Mouse (Mus musculus) CH12F3 (cell line): ENCODE results near the gene Zdhhc6.

Source experiments
- in situ Hi-C: fragments of 300-500 bp; cut with MboI; formaldehyde crosslinking; loops from 2 replicates; pipeline ENCODE4 v1.14.3; 2020; ENCODE audit warnings: low sequenced_read_pairs

The Zdhhc6 gene

DNA sequence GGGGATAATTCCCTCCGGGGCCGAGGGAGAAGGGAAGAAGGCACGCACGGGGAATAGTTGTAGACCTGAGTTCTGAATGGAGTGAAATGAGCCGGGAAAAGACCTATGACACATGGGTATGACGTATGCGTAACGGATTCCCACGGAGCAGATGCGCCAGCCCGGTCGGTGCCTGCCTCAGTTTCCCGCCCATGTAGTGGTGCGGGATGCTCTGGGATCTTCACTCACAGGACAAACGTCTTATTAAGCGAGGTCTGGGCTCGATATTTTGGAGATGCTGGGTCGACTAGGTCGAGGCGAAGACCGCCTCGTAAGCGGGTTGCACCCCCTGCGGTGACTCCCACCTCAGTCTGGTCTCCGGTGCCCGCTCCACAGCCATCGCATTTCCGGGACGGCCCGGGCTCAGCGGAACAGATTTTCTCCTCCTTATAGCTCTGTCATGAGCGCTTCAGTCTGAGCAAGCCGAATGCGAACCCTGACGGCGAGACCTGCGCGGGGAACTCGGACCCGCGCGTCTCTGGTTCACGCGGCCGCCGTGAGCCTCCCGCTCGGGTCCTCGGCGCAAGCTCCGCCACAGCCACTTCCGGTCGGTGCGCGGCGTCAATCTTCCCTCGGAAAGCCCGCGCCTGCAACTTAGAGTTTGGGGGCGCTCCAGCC is at the start of gene Zdhhc6:
TSS of gene Zdhhc6 (minus strand) at position 581 of the 657 bp plus-strand sequence.
- in situ Hi-C loops, result no loop called here

DNA sequence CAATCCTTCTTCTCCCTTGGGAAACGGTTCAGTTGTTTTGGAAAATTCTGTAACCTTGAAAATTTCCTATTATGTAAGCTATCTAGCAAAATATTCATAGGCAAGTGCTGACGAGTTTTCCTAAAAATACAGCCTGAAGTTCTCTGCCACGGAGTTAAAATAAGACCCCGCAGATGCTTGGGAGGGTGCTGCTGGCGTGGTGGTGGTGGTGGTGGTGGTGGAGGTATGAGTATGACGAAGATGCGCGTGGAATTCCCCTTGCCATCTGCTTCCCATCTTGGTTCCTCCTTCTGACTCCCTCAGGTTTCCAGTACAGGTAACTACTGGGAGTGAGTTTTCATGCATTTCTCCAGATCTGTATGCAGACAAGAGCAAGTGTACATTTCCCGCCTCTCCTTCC is 46.8 kb upstream of the Zdhhc6 start:
- in situ Hi-C loops, result no loop called here

DNA sequence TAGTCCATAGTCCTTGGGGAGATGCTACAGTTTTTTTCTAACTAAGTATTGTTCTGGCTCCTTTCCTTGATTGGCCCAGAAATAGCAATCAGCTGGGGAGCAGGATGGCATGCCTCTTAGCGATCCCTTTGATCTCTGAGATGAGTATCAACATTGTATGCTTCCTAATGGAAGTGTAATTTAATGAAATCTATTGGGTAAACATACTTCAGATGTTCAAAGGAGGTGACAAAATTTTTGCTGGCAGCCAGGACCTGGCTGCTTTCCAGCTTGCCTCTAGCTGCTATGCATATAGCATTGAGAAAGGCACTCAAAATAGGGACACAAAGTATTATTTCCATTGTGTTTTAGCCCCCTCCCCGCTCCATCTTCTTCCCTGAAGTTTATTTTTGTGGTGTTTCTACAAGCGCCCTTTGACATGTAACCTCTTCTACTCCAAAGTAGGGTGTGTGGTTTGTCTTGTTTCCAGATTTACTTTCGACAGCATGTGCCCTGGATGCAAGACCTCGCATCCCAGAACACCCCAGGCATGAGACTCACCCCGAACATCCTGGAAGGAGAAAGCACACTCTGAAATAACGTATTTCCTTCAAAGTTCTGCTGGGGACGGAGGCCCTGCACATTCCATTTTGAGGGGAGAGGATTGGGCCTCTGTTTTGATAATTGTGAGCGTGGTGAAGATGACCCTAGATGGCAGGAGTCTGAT is 35.0 kb upstream of the Zdhhc6 start:
- in situ Hi-C loops, result no loop called here

DNA sequence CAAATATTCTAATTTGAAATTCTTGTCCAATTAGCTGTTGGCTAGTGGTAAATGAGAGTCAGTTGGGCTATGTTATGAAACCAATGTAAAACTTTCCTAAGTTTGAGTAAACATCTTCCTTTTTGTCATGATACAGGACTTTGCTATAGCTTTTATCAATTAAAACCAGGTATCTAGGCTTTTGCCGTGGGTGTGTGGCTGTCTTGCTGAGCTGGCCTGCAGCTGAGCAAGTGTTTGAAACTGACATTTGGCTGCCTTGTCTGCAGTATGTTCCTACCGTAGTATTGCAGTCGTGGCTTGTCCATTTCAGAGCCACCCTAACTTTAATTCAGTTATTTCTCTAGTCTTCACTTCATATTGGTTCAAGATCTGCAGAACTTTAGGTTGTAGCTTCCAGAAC is 32.4 kb upstream of the Zdhhc6 start:
- in situ Hi-C loops, result no loop called here

DNA sequence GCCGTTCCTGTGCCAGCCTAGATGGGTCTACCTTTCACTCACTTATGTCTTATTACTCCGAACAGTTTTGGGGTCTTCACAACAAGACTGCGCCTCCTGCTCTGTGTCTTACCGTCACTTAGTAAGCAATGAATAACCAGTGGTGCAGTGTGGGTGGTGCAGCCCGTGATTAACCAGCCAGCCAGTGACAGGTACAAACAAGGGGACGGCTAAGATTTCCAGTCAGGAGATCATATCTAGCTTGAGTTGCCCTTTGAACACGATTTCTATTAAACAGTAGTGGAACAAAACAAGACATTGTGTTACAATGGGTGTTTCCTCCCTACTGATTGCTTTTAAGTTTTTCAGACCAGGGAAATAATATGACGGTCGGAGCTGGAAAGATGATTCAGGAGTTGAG is 27.4 kb upstream of the Zdhhc6 start:
- in situ Hi-C loops, result no loop called here

DNA sequence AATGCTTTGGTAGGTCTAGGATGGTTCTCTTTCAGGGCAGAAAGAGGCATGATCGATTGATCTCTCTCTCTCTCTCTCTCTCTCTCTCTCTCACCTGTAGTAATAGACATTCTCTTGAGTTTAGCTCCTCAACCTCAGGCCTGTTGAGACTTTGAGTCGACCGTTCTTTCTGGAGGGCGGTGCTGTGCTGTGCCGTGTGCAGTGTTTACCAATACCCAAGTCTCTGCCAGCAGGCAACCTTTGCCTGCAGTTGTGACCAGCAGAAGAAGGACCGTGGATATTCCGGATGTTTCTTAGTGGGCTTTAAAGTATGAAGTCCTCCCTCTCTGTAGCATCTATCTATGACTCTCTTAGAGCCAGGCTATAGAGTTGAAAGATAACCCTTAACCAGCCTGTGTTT is 26.6 kb upstream of the Zdhhc6 start:
- in situ Hi-C loops, result no loop called here

DNA sequence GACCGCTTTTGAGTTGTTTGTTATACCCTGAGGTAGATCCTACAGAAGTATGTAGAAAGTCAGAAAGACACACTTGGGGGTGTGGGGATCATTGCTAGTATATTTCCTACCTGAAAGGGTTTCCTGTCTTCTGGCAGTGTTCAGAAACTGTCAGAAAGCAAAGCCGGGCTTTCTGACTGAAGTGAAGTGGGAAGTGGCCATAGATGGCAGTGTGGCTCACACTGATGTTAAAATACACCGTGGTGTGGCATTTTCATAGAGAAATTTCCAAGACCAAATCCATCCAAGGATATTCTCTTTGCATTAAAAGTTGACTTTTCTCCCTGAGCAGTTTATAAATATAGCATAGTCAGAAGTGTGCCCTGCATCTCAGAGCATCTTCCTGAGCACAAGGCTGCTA is 25.5 kb upstream of the Zdhhc6 start:
- in situ Hi-C loops, result no loop called here

DNA sequence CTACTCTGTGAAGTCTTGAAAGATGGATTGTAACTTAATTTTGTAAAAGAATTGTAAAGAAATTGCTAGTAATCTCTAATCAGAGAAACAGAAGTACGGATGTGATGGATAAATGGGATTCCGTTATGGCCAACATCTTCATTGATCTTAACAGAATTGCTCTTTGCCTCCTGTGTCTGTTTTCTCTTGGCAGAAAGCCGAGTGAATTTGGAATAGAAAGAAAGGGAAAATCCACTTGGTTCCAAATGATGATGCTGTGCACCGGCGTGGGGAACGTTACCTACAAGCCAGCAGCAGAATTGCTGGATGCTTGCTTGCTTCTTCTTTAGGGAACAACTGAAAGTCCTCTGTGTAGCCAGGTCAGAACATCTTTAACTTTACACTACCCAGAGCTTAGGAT is 24.7 kb upstream of the Zdhhc6 start:
- in situ Hi-C loops, result no loop called here

DNA sequence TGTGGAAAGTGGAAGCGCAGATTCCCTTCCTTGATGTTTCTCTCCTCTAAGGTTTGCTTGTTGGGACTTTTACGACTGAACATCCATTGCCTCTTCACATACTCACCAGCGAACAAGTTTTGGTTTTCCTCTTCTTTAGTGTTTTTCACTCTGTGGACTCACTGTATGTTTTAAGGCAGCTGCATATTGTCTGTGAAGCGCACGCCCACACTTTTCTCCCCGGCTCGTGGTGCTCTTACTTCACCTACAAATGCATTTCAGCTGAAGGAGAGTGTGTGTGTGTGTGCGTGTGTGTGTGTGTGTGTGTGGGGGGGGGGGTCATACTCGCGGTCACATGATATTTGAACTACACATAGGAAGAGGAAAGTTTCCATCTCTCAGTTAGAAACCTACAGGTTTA is 21.8 kb upstream of the Zdhhc6 start:
- in situ Hi-C loops, result no loop called here

DNA sequence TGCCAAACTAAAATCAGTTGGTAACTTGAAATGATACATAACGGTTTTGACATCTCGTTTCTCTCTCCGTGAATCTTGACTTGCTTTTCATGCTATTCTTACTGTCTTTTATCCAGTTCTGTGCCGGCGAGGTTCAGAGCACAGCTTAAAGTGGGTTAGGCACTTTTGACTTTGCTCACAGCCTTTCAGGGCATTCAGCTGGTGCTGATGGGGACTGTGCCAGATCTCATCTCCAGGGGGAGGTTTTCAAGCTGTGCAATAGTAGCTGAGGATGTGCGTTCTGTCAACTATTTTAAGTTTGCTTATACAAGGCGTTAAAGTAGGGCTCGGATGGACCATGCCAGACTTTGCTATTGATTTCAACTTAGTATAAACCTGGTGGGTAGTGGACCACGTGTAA is 21.2 kb upstream of the Zdhhc6 start:
- in situ Hi-C loops, result no loop called here

DNA sequence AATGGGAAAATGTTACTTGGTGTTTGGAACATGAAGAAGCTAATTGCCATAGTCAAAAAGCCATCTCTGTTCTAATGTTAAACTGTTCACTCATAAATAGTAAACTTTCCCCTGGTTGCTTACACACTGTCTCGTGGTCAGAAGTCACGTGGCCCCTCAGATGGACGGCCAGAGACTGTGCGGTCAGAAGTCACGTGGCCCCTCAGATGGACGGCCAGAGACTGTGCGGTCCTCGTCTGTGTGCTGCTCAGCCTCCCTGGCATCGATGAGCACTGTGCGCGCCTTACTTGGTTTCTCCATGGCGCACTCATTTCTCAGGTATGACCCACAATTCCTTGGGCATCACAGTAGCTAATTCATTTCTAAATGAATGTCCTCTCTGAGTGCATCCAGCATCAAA is 20.6 kb upstream of the Zdhhc6 start:
- in situ Hi-C loops, result no loop called here

DNA sequence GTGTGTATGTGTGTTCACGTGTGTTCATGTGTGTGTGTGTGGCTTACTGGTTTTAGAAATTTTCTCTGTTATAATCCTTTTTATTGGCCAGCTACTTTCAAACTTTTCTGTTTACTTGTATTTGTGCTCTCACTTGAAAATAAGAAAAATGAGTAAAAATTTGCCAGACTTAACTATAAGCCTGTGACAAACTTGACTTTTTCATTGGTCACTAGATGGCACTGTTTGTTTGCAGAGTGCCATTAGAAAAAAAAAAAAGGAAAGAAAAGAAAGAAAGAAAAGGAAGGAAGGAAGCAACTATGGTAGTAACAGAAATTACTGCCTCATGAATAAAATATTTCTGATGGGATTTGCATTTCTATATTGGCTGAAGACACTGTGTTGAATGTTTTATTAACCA is 20.0 kb upstream of the Zdhhc6 start:
- in situ Hi-C loops, result no loop called here

DNA sequence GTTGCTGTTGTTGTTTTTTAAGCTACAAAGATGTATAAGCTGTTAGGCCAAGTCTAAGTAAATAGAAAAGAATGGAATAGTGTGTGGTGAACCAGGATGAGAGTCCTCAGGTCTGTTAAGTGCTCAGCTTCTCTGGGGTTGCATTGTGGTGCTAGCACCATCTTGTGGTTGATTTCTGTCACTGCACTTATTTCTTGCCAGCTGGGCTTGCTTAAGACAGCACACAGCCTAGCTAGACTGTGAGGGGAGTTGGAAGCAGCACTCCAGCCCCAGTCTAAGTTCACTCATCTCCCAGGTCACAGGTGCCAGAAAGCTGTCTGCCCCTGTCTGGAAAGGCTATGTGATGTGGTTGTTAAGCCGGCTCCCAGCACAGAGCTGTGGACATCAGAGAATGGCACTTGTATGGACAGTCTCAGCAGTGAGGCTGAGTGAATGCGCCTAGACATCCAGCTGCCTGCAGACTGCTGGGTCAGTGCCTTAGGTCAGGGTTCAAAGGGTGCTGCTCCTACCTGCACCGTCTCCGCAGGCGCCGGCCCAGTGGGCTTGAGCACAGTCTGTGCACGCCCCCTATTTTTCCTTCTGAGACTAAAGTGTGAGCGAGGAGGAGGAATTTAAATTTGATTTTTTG is 16.9 kb upstream of the Zdhhc6 start:
- in situ Hi-C loops, result no loop called here

DNA sequence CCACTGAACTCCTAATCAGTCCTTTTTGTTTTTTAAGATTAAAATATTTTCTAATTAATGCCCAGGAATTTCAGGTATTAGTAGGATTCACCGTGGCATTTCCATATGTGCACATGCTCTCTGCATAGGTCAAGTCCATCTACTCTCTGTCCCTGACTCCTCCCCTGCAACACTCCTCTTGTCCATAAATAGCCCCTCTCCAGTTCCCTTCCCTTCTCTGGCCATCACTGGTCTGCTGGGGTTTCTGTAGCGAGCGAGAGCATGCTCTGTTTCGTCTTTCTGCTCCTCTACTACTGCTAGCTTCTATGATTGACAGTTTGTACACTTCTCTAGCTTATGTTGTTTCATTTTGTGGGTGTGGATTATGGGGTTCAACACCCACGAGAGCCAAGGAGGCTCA is 15.9 kb upstream of the Zdhhc6 start:
- in situ Hi-C loops, result no loop called here

DNA sequence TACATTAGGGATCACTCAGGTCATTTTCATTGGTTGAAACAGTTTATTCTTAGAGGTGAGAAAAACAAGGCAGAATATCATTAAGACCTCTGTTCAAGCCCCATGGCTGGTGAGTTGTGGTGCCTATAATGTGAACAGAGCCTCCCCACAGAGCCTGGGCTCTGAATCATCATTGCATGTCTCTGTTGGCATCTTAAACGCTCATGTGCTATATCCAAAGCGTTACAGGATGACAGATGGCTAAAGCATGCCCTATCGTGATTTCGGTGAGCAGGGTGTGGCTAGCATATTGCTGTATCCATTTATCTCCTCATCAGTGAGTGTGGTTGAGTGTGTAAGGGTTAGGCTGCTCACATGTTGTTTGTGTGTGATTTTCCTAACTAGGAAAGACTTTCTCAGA is 11.7 kb upstream of the Zdhhc6 start:
- in situ Hi-C loops, result no loop called here

DNA sequence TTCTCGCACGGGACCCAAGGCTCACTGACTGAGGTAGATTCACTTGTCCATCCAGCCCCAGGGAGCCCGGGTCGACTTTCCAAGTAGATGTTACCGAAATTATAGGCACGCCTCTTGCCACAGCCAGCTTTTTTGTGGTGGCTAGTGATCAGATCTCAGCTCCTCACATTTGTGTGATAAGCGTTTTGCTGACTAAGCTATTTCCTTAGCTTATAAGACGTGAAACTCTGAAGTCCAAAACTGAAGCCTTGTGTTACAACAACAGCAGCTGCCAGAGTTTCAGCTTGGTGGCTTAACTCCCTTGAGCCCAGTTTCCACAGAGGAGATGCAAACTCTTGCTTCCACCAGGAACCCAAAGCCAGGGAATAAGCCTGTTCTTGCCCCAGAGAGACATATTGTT is 6.8 kb upstream of the Zdhhc6 start:
- in situ Hi-C loops, result no loop called here

DNA sequence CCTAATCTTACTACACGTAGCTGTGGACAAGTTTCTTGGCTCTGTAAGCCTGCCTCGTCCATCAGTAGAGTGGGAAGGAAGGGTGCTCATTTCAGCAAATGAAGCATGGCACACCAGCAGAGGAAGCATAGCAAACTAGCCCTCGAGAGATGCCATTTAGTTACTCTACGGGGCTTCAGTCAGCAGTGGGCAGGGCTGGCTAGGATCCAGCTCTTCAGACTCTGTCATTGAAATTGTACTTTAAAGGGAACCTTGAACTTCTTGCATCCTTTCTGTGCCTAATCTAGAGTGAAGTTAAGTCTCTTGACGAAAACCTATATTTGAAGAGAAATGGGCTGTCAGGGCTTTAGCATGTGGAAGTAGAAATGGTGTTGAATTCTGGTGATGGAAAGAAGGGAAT is 3.7 kb upstream of the Zdhhc6 start:
- in situ Hi-C loops, result no loop called here

DNA sequence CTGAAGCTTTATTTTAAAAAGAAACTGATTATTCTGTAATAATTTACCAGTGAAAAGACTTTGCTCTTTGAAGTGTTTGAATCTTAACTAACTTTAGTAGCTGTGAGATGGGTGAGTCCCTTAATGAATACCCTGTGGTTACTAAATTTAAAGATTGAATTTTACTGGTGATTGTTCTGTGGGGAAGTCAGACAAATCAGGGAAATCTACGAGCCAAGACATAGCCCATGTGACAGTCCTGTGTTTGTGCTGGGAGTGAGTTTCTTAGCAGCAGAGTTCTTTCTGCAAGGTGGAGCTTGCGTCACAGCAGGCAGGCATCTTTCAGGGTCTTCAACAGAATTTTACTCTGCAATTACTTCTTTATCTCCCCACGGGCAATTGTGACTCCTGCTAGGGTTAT is 3.2 kb upstream of the Zdhhc6 start:
- in situ Hi-C loops, result no loop called here

DNA sequence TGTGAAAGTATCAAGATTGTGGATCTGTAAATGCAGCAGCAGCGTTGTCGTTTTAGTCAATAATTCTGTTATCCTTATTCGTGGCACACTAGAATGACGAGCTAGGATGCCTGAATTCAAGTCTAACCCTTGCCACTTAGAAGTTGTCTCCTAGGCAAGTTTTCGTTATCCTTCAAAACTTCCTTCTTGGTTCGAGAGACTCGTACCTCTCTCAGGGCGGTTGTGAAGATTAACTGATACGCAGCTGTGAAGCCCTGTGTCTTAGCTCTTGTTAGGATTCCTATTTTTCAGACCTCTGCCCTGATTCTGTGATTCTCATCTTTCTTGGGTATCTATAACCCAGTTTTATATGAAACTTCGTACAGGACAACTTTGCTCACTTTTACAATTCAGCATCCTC is 1.1 kb upstream of the Zdhhc6 start:
- in situ Hi-C loops, result no loop called here

DNA sequence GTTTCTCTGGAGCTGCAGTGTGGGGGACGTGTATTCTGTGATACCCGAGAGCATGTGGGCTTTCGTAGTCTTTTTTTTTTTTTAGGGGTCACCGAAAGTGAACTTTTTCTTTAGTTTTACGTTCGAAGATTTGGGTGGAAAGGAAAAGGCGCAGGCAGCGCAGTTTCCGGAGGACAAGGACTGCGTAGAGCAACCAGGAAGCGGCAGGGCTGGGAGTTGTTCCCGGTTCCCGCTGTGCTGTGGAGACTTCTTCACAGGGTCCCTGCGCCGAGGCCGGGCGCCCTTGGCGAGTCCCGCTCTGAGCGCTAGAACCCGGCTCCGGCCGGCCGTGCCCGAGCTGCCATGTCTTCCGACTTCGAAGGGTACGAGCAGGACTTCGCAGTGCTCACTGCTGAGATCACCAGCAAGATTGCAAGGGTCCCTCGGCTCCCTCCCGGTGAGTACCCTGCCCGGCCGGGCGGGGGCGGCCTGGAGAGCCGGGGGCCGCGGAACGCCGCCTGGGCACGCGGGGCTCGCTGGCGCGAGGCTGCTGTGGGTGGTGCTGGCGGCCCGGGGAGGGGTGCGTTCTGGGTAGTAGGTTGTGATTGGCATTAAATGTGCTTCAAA is 380 bp upstream of the Zdhhc6 start, which contains the start of gene Vti1a:
TSS of gene Vti1a (plus strand) at position 187 of the 606 bp plus-strand sequence.
- in situ Hi-C loops, result no loop called here

DNA sequence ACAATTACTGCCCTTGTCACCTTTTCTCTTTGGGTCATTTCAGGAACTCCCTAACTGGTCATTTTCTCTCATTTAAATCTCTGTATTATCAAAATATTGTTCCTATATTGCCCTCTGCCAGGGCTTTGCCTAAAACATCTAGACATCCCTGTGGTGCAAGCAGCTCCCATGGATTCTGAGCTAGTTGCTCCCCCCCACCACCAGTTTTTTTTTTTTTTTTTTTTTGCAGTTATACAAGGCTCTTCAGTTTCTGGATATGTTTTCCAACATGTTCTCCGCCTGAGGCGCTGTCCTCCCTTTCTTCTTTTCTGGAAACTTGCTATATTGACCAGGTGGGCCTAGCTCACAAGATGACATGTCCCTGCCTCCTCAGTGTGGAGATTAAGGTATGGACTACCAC is 2.2 kb downstream of the Zdhhc6 start:
- in situ Hi-C loops, result no loop called here

DNA sequence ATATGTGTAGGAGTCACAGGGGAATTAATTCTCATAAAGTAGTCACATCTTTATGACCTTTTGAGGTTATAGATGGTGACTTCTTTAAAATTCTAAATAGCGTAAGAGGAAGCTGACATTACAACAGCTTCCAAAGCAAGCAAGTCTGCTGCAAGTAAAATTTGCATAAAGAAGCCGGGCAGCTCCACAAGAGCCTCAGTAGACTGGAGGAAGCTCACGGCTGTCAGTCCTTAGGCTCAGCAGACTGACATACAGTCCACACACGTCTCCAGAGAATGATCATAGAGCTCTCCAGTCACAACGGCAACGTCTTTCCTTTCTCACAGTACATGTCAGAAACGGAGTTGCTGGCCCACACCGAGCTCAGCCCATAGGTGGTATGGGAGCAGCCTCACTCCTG is 4.0 kb downstream of the Zdhhc6 start:
- in situ Hi-C loops, result no loop called here
